Mouse (Mus musculus): ENCODE measurements around the gene Atp8b4.

GRCm38 (mm10) chr2:126386056-126386455 is 114.4 kb downstream of the Atp8b4 start:
- TF ChIP-seq POLR2A (IDR thresholded peaks at IDR 0.05; ENCODE audit: borderline replicate concordance, low read depth, low read length) = no peak
- no peak for TF ChIP-seq CTCF (IDR thresholded peaks at IDR 0.05; ENCODE audit: low read depth, low read length)

All from bone marrow macrophage, adult 2 months (primary cell).